Mouse (Mus musculus) CD8-positive naive resting alpha-beta T cell, adult 2 months (primary cell): Measurements from ENCODE around the gene Adss.

ENCODE experiments used
- DNase-seq, 2 experiments: peaks; one replicate each; pipeline ENCODE4 v3.0.0; 2022; ENCODE audit warnings: low read depth in 2 of 2, low spot score in 2 of 2

Gene Adss

GRCm38 (mm10) chr1:177729043-177730024, 67.0 kb downstream of the Adss start, which contains the start of gene 1700016C15Rik:
TSS of gene 1700016C15Rik (plus strand) at chr1:177729814.
- no peak for DNase-seq

- no peak for DNase-seq
Measured at GRCm38 (mm10) chr1:177727883-177728525, 68.3 kb downstream of the Adss start.

- no peak for DNase-seq
Measured at GRCm38 (mm10) chr1:177726870-177727269, 69.4 kb downstream of the Adss start.

- no peak for DNase-seq
Measured at GRCm38 (mm10) chr1:177723786-177724185, 72.5 kb downstream of the Adss start.

GRCm38 (mm10) chr1:177719029-177719427, 77.3 kb downstream of the Adss start:
- no peak for DNase-seq

- DNase-seq: no peak
Measured at GRCm38 (mm10) chr1:177718340-177719028, 77.8 kb downstream of the Adss start.

- no peak for DNase-seq
Measured at GRCm38 (mm10) chr1:177717057-177717835, 79.1 kb downstream of the Adss start.

DNA sequence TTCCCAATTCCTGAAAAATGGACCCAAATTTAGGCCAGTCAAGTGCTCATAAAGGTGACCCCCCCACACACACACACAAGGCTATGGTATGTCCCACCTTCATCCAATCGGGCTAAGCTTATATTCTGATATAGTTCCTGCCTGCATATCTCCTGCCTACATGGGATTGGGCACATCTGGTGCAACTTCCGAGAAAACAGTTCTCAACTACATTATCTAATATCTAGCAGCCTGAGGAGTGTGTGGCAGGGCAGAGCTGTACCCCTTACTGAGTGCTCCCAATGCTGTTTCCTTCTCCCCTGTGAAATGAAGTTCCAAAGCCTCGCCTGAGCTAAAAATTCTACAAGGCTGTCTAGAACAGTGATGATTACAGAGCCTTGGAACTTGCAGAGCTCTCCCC, 79.9 kb downstream of the Adss start:
- no peak for DNase-seq

- DNase-seq: no peak
Measured at GRCm38 (mm10) chr1:177714397-177715012, 81.8 kb downstream of the Adss start.

GRCm38 (mm10) chr1:177713635-177714396, 82.5 kb downstream of the Adss start:
- no peak for DNase-seq
